Mouse (Mus musculus) ES-Bruce4 (cell line): ENCODE results near the gene Cnot3.

Source experiments
- CTCF ChIP-seq: IDR thresholded peaks from one replicate; pipeline ENCODE4 v1.8.1; 2011; ENCODE audit warnings: low read depth, low read length
- EP300 ChIP-seq: IDR thresholded peaks from 2 replicates; pipeline ENCODE4 v1.6.1; 2011; ENCODE audit warnings: low read depth, low read length; ENCODE audit not compliant: insufficient read depth
- POLR2A ChIP-seq: IDR thresholded peaks from one replicate; pipeline ENCODE4 v1.8.1; 2011; ENCODE audit warnings: low read length; ENCODE audit not compliant: insufficient read depth

- TF ChIP-seq CTCF (no peak), POLR2A (no peak), EP300 (no peak)
Measured at GRCm38 (mm10) chr7:3611006-3611405, 34.1 kb upstream of the Cnot3 start.
